Mouse (Mus musculus) cortical plate, adult 2 months (tissue): ENCODE measurements around the gene Ndufaf4.

ENCODE experiments used
- CTCF ChIP-seq: fragments of 200-500 bp; IDR thresholded peaks from 2 replicates; pipeline ENCODE4 v1.5.1; 2011; ENCODE audit warnings: mild to moderate bottlenecking, control low read depth, low read length; ENCODE audit not compliant: insufficient read depth; ENCODE audit errors: extremely low read depth
- POLR2A ChIP-seq: fragments of 200-500 bp; IDR thresholded peaks from 2 replicates; pipeline ENCODE4 v1.6.1; 2011; ENCODE audit warnings: mild to moderate bottlenecking, low read length, control low read depth; ENCODE audit not compliant: insufficient read depth; ENCODE audit errors: extremely low read depth

DNA sequence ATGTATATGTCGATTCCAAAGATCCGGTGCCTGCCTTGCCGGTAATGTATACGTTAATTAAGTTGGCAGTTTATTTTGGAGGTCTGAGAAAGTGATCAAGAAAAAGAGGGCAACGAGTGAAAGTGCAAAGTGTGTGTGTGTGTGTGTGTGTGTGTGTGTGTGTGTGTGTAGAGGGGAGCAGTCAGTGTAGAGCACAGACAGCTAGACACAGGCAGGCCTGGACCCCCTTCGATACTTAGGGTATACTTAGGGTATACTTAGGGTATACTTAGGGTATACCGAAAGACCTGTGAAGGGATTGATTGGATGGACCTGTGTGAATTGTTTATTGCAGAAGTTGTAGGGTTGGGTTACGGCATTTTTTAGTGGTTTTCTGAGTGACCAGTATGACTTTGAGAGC is 753 bp downstream of the Ndufaf4 start:
- TF ChIP-seq CTCF = no peak
- no peak for TF ChIP-seq POLR2A
